Mouse (Mus musculus): ENCODE measurements around the gene Zfp771.

Gene Zfp771

GRCm38 (mm10) chr7:127243870-127244657 lies at the start of gene Zfp771:
Gene Zfp771, plus strand, starts transcription at chr7:127244274.
- in situ Hi-C loops (cut with MboI; ENCODE audit: unreplicated experiment in 2 of 2), result no loop called here

DNA sequence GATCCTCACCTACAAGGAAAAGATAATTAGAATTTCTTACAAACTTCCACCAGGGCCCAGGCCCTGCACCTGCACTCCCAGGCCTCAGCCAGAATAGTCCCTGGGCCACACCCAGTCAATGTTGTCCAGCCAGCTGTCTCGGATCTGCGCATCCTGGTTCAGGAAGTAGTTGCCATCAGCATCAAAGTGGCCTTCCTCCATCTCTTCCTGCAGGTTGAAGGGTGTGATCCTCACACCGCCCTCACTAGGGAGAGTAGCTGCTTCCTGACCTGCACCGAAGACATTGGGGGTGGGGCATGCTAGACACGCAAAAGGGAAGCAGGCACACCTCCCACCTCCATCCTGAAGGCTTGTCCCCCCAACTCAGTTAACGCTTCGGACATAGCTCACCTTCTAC lies 49.4 kb upstream of the Zfp771 start:
- in situ Hi-C loops (cut with MboI; ENCODE audit: unreplicated experiment in 2 of 2), result no loop called here

DNA sequence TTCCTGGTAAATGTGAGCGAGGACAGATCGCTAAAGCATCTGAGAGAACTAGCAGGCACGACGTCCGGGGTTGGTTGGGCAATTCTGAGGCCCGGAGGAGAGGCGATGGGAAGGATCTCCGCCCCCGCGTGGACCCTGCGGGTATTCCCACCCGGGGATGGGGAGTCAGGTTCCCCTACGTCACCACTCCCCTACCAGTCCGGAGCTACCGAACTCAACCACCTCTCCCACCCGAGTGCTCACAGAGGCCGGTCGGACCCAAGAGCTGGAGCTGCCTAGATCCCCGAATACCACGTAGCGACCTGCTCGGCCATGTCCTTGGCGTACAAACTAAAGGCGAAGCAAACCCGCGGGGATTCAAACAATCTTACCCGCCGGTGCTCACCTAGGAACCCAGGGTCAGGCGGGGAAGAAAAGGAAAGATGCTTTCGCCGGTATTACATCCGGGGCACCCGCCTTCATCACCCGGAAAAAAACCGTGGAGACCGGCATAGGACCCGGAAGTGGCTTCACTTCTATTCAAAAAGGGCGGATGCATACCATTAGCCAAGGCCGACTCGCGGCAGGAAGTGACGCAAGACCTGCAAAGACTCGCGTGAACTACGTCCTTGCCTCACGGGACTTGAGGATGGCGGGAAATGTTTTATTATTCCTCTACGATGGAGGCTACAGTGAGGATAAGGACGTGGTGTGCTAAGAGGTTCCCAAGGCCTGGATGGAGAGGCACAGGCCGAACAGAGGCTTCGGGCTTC lies 48.4 kb upstream of the Zfp771 start, which contains the start of gene Cd2bp2:
Gene Cd2bp2, minus strand, starts transcription at position 507 of the 752 bp plus-strand sequence.
- in situ Hi-C loops (cut with MboI; ENCODE audit: unreplicated experiment in 2 of 2), result no loop called here

DNA sequence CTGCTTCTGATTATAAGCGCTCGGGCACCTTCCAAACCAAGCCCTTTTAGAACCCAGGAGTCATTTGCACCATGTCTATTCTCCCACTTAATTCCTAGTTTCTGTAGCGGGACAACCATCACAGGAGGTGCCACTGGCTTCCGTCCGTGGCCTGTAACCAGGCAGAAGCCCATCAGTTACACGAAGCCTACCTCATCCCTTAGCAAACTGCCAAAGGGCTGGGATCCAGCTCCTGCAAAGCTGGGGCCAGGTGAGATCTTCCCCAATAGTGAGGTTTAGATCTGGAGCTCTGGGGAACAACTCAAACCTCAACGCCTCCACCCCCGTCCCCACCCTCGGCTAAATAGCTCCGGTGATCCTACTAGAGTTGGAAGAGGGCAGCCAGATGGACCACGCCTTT lies 47.6 kb upstream of the Zfp771 start:
- in situ Hi-C loops (cut with MboI; ENCODE audit: unreplicated experiment in 2 of 2), result no loop called here

- in situ Hi-C loops (cut with MboI; ENCODE audit: unreplicated experiment in 2 of 2), result no loop called here
Measured at GRCm38 (mm10) chr7:127206606-127207005, 37.5 kb upstream of the Zfp771 start.

DNA sequence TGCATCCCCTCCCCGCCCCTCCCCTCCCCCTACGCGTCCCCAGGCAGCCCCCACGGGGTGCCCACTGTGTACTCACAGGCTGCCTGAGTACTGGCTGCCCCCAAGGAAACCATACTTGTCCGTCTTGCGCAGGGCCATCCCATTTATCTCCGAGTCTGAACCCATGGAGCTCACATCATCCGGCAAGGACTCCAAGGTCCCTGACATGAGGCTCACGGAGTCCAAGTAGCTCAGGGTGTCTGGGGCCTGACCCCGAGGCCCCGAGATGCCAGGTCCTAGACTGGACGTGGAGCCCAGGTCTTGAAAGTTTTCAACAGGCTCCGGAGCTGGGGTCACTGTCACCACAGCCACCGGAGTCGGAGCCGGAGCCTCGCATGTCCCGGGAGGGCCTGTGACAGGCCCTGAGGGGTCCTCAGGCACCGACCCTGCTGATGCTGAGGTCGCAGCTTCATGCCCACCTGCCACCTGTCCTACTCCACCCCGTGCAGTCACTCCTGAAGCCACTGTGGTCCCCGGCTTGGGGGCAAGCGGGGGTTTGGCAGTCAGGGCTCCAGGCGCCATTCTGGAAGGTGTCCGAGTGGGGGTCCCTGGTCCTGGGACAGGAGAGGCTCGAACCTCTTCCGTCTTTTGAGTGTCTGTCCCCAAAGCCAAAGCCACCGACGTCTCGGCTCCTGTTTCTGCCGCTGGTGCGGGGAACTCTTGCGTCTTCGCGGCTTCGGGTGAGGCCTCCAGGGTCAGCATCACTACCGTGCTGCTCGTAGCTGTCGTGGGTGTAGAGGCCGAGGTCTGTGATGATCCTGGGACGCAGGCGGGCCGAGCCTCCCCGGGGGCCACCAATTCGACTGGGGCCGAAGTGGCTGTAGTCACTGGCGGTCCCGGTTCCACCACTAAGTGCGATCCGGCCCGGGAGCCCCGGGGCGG lies 36.4 kb upstream of the Zfp771 start:
- in situ Hi-C loops (cut with MboI; ENCODE audit: unreplicated experiment in 2 of 2), result no loop called here

DNA sequence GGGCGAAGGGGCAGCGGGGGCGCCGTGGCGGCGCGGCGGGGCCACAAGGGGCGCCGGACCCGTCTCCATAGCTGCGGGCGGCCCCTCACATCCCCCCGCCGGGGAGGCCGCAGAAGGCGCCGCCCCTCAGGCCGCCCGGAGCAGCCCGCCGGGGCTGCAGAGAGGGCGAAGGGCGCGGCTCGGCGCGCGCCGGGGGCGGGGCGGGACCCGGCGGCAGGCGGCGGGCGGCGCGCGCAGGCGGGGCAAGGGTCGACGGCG lies 35.9 kb upstream of the Zfp771 start, which contains the start of gene Tbc1d10b:
Gene Tbc1d10b, minus strand, starts transcription at position 174 of the 258 bp plus-strand sequence.
- in situ Hi-C loops (cut with MboI; ENCODE audit: unreplicated experiment in 2 of 2), result no loop called here

GRCm38 (mm10) chr7:127208553-127209438 lies 35.3 kb upstream of the Zfp771 start, which contains the start of gene Mylpf:
Gene Mylpf, plus strand, starts transcription at chr7:127208890.
- in situ Hi-C loops (cut with MboI; ENCODE audit: unreplicated experiment in 2 of 2), result no loop called here

DNA sequence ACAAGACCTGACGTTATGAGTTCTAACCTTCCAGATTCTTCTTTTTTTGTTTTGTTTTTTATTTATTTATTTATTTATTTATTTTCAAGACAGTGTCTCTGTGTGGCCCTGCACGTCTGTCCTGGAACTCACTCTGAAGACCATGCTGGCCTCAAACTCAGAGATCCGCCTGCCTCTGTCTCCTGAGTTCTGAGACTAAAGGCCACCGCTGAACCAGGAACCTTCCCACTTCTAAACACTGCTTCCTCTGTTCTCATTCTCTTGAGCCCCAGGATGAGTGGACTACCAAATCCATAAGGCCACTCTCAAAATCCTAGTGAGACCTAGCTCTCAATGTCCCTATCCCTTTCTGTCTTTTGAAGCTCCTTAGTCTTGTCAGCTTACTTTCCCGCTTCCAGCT lies 34.2 kb upstream of the Zfp771 start:
- in situ Hi-C loops (cut with MboI; ENCODE audit: unreplicated experiment in 2 of 2), result loop anchor here in 1 of 2 experiments (10.0 kb wide), 1 partner anchor 385 kb away; no protein-coding TSS in a partner anchor

DNA sequence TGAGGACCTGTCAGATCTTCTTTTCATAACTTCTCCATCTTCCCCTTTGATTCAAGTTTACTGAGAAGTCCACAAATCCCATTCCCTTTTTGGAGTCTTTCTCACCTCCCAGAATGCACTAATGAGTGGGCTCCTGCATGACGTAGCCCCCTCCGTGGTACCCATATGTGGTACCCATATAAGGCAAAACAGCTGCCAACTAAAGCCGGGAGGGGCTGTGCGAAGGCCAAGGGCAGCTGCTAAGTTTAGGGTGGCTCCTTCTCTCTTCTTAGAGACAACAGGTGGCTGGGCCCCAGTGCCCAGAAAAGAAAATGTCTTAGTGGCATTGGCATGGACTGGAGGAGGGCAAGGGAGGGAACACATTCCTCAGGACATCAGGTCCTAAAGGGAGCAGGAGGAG lies 33.8 kb upstream of the Zfp771 start:
- in situ Hi-C loops (cut with MboI; ENCODE audit: unreplicated experiment in 2 of 2), result loop anchor here in 1 of 2 experiments (10.0 kb wide), 1 partner anchor 385 kb away; no protein-coding TSS in a partner anchor

DNA sequence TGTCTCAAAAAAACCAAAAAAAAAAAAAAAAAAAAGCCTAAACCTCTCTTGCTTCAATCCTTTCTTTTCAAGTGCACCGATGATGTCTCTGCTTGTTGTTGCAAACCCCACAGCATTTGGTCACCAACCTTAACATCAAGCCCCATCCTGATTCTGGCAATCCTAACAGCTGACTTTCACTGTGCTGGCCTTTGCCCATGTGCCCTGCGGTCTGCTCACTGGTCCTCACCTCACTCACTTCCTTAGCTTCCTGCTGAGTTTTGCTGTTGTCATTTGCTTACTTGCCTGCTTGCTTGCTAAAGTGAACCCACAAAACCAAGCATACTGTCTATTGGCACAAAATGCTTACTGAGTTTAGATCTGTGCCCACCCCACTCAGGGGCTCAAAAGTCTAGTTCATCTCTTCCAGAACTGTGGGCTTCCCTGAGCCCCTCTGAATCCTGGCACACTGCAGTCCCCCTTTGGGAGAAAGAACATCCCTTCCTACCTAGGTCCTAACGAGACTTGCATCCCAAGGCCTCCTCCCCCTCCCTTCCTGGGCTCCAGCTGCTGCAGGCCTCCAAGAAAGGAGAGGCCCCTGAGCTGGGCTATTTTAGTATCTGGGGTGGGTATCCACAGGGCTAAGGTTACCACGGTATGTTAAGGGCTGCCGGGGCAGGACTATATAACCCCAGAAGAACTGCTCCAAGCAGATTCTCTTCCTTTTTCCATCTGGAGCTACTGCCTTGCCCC lies 32.9 kb upstream of the Zfp771 start:
- in situ Hi-C loops (cut with MboI; ENCODE audit: unreplicated experiment in 2 of 2), result loop anchor here in 1 of 2 experiments (10.0 kb wide), 1 partner anchor 386 kb away; no protein-coding TSS in a partner anchor

GRCm38 (mm10) chr7:127212432-127213250 lies 31.4 kb upstream of the Zfp771 start:
- in situ Hi-C loops (cut with MboI; ENCODE audit: unreplicated experiment in 2 of 2), result loop anchor here in 1 of 2 experiments (10.0 kb wide), 1 partner anchor 388 kb away; no protein-coding TSS in a partner anchor

GRCm38 (mm10) chr7:127213485-127213884 lies 30.6 kb upstream of the Zfp771 start:
- in situ Hi-C loops (cut with MboI; ENCODE audit: unreplicated experiment in 2 of 2), result loop anchor here in 1 of 2 experiments (10.0 kb wide), 1 partner anchor 389 kb away; no protein-coding TSS in a partner anchor

GRCm38 (mm10) chr7:127213930-127214329 lies 30.1 kb upstream of the Zfp771 start:
- in situ Hi-C loops (cut with MboI; ENCODE audit: unreplicated experiment in 2 of 2), result loop anchor here in 1 of 2 experiments (10.0 kb wide), 1 partner anchor 389 kb away; no protein-coding TSS in a partner anchor

DNA sequence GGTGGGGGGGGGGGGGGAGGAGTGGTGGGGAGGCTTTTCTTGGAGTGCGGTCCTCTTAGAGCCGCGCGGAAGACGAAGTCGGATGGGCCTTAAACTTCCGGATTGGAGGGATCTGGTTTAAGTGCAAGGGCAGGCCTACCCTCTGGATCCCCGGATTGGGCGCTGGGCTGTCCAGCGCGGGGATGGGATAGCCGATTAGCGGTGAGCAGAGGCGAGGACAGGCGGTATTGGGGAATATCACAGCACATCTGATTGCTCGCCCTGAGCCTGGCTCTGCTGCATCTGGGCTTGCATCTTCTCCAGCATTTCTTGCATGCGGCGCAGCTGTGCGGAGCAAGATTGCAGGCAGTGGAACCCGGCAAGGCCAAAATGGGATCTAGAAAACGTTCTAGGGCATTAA lies 29.6 kb upstream of the Zfp771 start:
- in situ Hi-C loops (cut with MboI; ENCODE audit: unreplicated experiment in 2 of 2), result loop anchor here in 1 of 2 experiments (10.0 kb wide), 1 partner anchor 390 kb away; no protein-coding TSS in a partner anchor

GRCm38 (mm10) chr7:127214981-127215871 lies 28.8 kb upstream of the Zfp771 start:
- in situ Hi-C loops (cut with MboI; ENCODE audit: unreplicated experiment in 2 of 2), result loop anchor here in 1 of 2 experiments (10.0 kb wide), 1 partner anchor 390 kb away; no protein-coding TSS in a partner anchor
